Mouse (Mus musculus) heart, adult 2 months (tissue): ENCODE data around the gene Prss2.

Experiments used
- CTCF ChIP-seq: fragments of 200-600 bp; IDR thresholded peaks from 2 replicates; pipeline ENCODE4 v1.8.1; 2022; ENCODE audit warnings: antibody characterized with exemption, mild to moderate bottlenecking, moderate library complexity
- POLR2A ChIP-seq: fragments of 200-500 bp; IDR thresholded peaks from 2 replicates; pipeline ENCODE4 v1.6.1; 2011; ENCODE audit warnings: mild to moderate bottlenecking, low read depth, low read length, control low read depth; ENCODE audit not compliant: insufficient read depth

DNA sequence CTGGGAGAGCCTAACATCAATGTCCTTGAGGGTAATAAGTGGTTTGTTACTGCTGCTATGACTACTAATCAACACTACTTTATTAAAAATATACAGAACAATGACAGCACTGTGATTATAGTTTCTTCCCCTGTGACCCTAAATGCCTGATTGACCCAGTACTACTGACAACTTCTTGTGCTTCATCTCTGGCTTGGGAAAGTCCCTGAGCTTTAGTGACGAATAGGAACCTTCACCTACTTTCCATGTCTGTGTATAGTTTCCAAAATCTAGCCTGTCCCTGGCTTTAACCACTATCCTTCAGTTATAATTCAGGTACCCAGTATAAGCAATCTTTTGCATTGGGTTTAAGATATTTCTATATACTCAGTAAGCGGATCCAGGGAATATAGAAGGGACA lies 16.7 kb upstream of the Prss2 start:
- no peak for TF ChIP-seq CTCF
- TF ChIP-seq POLR2A = no peak
